Mouse (Mus musculus) adrenal gland, postnatal 14 days (tissue): ENCODE measurements around the gene Exoc8. TPM values are rescaled to one million over a fixed set of nuclear protein-coding genes. Genes with fewer than 3 reads are reported as not detected.

Experiments used
- DNase-seq: peaks from one replicate; pipeline ENCODE4 v3.0.0; 2021; ENCODE audit warnings: mixed read lengths
- total RNA-seq: library from RNA; stranded (reverse); gene quantifications from 2 replicates; pipeline ENCODE4 v1.2.3, GENCODE M21; 2021

Exoc8 gene
- total RNA-seq, 1 experiment from 2014 or later: 21.5 TPM

GRCm38 (mm10) chr8:124909936-124910335, 12.4 kb upstream of the Exoc8 start:
- DNase-seq: peak; percentile 67

GRCm38 (mm10) chr8:124905482-124905881, 8.0 kb upstream of the Exoc8 start:
- DNase-seq: no peak

- no peak for DNase-seq
These were observed 5.7 kb upstream of the Exoc8 start for GRCm38 (mm10) chr8:124903198-124903597.

- DNase-seq: peak; percentile 54
These were observed 873 bp upstream of the Exoc8 start for GRCm38 (mm10) chr8:124898251-124898905.

- DNase-seq: peak; percentile 89
These were observed 696 bp downstream of the Exoc8 start for GRCm38 (mm10) chr8:124896632-124897385.

GRCm38 (mm10) chr8:124896010-124896631, 1.4 kb downstream of the Exoc8 start:
- peak; percentile 37 for DNase-seq

- no peak for DNase-seq
These were observed 4.9 kb downstream of the Exoc8 start for GRCm38 (mm10) chr8:124892596-124892995.

- no peak for DNase-seq
These were observed 9.1 kb downstream of the Exoc8 start for GRCm38 (mm10) chr8:124888385-124888784.

- no peak for DNase-seq
These were observed 18.5 kb downstream of the Exoc8 start for GRCm38 (mm10) chr8:124878946-124879526.

- DNase-seq: no peak
These were observed 19.4 kb downstream of the Exoc8 start for GRCm38 (mm10) chr8:124878141-124878540.

- DNase-seq: no peak
These were observed 24.8 kb downstream of the Exoc8 start for GRCm38 (mm10) chr8:124872690-124873089.

- no peak for DNase-seq
These were observed 25.4 kb downstream of the Exoc8 start for GRCm38 (mm10) chr8:124872081-124872480.

- DNase-seq: no peak
These were observed 26.0 kb downstream of the Exoc8 start for GRCm38 (mm10) chr8:124871474-124871873.

GRCm38 (mm10) chr8:124869708-124870107, 27.8 kb downstream of the Exoc8 start:
- DNase-seq: peak; percentile 29

- peak; percentile 63 for DNase-seq
These were observed 30.4 kb downstream of the Exoc8 start for GRCm38 (mm10) chr8:124867126-124867525.

GRCm38 (mm10) chr8:124866669-124867068, 30.8 kb downstream of the Exoc8 start:
- DNase-seq: no peak

GRCm38 (mm10) chr8:124863729-124864128, 33.8 kb downstream of the Exoc8 start:
- DNase-seq: no peak

- no peak for DNase-seq
These were observed 34.3 kb downstream of the Exoc8 start for GRCm38 (mm10) chr8:124863163-124863677.

- DNase-seq: peak; percentile 97
These were observed 35.0 kb downstream of the Exoc8 start, which contains the start of the genes Gnpat and 2810004N23Rik for GRCm38 (mm10) chr8:124862321-124863162. TSS of gene Gnpat (plus strand) at chr8:124863033. TSS of gene 2810004N23Rik (minus strand) at chr8:124863120.

GRCm38 (mm10) chr8:124860188-124860587, 37.3 kb downstream of the Exoc8 start:
- DNase-seq: no peak

GRCm38 (mm10) chr8:124859466-124859865, 38.0 kb downstream of the Exoc8 start:
- peak; percentile 49 for DNase-seq
